1 mouse cellular context compared by ENCODE assay signal in the genomic region with DNA sequence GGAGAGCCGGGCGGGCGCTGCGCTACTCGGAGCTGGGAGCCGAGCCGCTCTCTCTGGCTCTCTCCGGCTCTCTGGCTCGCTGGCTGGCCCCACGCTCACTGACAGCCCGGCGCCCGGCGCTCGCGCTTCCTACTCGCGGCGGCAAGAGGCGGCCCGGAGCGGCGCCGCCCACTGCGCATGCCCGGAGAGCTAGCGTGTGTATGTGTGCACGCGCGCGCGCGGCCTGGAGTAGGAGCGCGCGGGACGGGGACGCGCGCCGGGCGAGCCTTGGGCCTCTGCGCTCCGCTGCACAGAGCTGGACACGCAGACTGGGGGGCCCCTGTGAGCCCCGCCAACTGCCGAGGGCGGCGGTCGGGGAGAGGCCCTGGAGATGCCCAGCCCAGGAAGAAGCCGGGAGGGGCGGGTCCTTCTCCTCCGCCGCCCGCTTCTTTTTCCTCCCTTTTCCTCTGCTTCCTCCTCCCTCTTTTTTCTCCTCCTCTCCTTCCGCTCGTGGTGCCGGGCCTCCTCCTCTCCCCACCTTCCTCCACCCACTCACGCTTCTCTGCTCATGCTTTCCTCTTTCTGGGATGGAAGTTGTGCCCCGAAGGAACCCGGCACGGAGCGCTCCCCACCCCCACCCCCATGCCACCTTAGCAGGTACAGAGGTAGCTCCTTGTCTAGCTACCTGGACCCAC.
TF ChIP-seq lines count a peak whose summit lies in the region.

A gene (minus strand): TSS at position 140 of the 674 bp plus-strand sequence.

TF ChIP-seq in CH12.LX, 34 proteins besides CTCF, POLR2A, EP300 and RAD21 (continued from another document):
- TF ChIP-seq CHD2 (IDR thresholded peaks at IDR 0.05; ENCODE audit: low read length) (peak; percentile 57; the same call in 1 of the 2 replicates), ZNF384 (IDR thresholded peaks at IDR 0.05; ENCODE audit: low read depth, low read length) (no peak)
TF ChIP-seq in CH12.LX: peak in this region for 11.
